Mouse (Mus musculus) liver, embryonic 14.5 days (tissue): Measurements from ENCODE around the gene Pphln1. TPM values are rescaled to one million over a fixed set of nuclear protein-coding genes. Genes with fewer than 3 reads are reported as not detected.
A peak's percentile ranks its signal among the peaks of the same experiment; 100 is the strongest.
"Not testable (repeated sequence)": the region's sequence is repeated elsewhere in the genome, so short reads cannot be mapped to it uniquely, and the experiment has no call there.

Experiments
- ATAC-seq: fragments of 200-750 bp; cut with Nextera tagmentation; 2 replicates; pipeline ENCODE4 v1.8.0; 2017; ENCODE audit warnings: moderate number of reproducible peaks, mild to moderate bottlenecking, moderate library complexity; ENCODE audit not compliant: insufficient read depth
- DNase-seq, 3 experiments: peaks; one replicate each; pipeline ENCODE4 v3.0.0-alpha.2; 2012 to 2013; ENCODE audit warnings: low read depth in 3 of 3, low spot score in 3 of 3
- H3K27ac ChIP-seq: fragments of 300-500 bp; sonication (generic); 2 replicates; pipeline ENCODE4 v1.5.1; 2014; ENCODE audit warnings: moderate library complexity, mild to moderate bottlenecking, control low read depth, inconsistent platforms
- H3K27me3 ChIP-seq: fragments of 300-500 bp; sonication (generic); 2 replicates; pipeline ENCODE4 v1.6.1; 2014; ENCODE audit warnings: mild to moderate bottlenecking, low read length, moderate library complexity; ENCODE audit not compliant: control insufficient read depth, insufficient read depth
- H3K36me3 ChIP-seq: fragments of 300-500 bp; sonication (generic); replicated peaks from 2 replicates; pipeline ENCODE4 v1.6.1; 2014; ENCODE audit warnings: low read depth; ENCODE audit not compliant: control insufficient read depth, insufficient read depth
- H3K4me1 ChIP-seq, 2 experiments: fragments of 200-500 bp in 1 of 2; fragments of 300-500 bp in 1 of 2; sonication (generic) in 1 of 2; replicated peaks; 2 replicates each; pipeline ENCODE4 v1.6.1; 2012 to 2014; ENCODE audit warnings: antibody characterized with exemption in 1 of 2, inconsistent platforms in 1 of 2, low read length in 1 of 2; ENCODE audit not compliant: control insufficient read depth in 2 of 2, insufficient read depth in 2 of 2
- H3K4me2 ChIP-seq: fragments of 300-500 bp; sonication (generic); 2 replicates; pipeline ENCODE4 v1.6.1; 2014; ENCODE audit warnings: low read depth, mild to moderate bottlenecking, control low read depth, moderate library complexity
- H3K4me3 ChIP-seq, 2 experiments: fragments of 200-500 bp in 1 of 2; fragments of 300-500 bp in 1 of 2; sonication (generic) in 1 of 2; 2 replicates each; pipeline ENCODE4 v1.5.1; 2012 to 2014; ENCODE audit warnings: low read depth in 2 of 2, low read length in 2 of 2, mild to moderate bottlenecking in 2 of 2, control low read depth in 1 of 2, inconsistent platforms in 1 of 2, moderate library complexity in 1 of 2; ENCODE audit not compliant: insufficient read depth in 1 of 2
- H3K9ac ChIP-seq: fragments of 300-500 bp; sonication (generic); replicated peaks from 2 replicates; pipeline ENCODE4 v1.6.1; 2014; ENCODE audit warnings: mild to moderate bottlenecking, control low read depth, moderate library complexity
- H3K9me3 ChIP-seq: fragments of 300-500 bp; sonication (generic); 2 replicates; pipeline ENCODE4 v1.6.1; 2016; ENCODE audit warnings: low read length, mixed read lengths; ENCODE audit not compliant: control insufficient read depth
- CTCF ChIP-seq: IDR thresholded peaks from 2 replicates; pipeline ENCODE4 v1.5.1; 2016; ENCODE audit warnings: antibody characterized with exemption, low read depth, control low read depth
- EP300 ChIP-seq: IDR thresholded peaks from 2 replicates; pipeline ENCODE4 v1.6.1; 2016; ENCODE audit warnings: antibody characterized with exemption, low read depth
- WGBS: fragments of 180-500 bp; shearing (Covaris S2); extraction: QIAGEN DNeasy Blood & Tissue Kit; methylation state at CpG from one replicate; pipeline ENCODE4 v1.1.7; 2014; ENCODE audit not compliant: insufficient replicate concordance; 5-methylcytosine and 5-hydroxymethylcytosine counted together
- polyA plus RNA-seq, 2 experiments: library from polyadenylated mRNA; depleted of rRNA in 1 of 2; stranded (reverse) in 1 of 2; unstranded in 1 of 2; fragments of >200 nt; fragmentation: Nextera tagmentation in 1 of 2; extraction: Ambion mirVana in 1 of 2; gene quantifications; 2 replicates each; pipeline versions ENCODE4 v1.2.1 to v1.2.3; 2012 to 2014

The Pphln1 gene
- polyA plus RNA-seq, 2 experiments: 9.6 to 9.7 TPM

DNA sequence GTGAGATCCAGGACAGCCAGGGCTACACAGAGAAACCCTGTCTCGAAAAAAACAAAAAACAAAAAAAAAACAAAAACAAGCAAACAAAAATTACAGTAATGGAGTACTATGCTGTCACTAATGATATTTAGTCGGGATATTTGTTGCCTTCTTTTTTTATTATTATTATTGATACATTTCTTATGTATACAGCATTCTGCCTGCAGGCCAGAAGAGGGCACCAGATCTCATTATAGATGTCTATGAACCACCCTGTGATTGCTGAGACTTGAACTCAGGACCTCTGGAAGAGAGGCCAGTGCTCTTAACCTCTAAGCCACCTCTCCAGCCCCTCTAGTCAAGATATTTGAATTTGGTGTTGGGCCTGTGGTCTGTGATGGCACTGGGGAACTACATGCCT, 26.3 kb upstream of the Pphln1 start:
- Histone ChIP-seq H3K4me1 (peaks cover 15 to 24% of the 10 kb centered on the region in 2 experiments), H3K9ac (no peak overlapping the region), H3K4me2 (no peak overlapping the region), H3K27me3 (no peaks in the 10 kb centered on the region), H3K9me3 (no peaks in the 10 kb centered on the region), H3K36me3 (no peaks in the 10 kb centered on the region), H3K4me3 (no peak overlapping the region), H3K27ac (peak overlapping the region; percentile 0; the same call in 1 of the 2 replicates)
- WGBS: 66% methylated on average over 2 of the region's 2 CpGs
- no peak for TF ChIP-seq EP300
- TF ChIP-seq CTCF: peak; percentile 47
- DNase-seq (no peak), ATAC-seq (peak; percentile 16; the same call in 1 of the 2 replicates)

DNA sequence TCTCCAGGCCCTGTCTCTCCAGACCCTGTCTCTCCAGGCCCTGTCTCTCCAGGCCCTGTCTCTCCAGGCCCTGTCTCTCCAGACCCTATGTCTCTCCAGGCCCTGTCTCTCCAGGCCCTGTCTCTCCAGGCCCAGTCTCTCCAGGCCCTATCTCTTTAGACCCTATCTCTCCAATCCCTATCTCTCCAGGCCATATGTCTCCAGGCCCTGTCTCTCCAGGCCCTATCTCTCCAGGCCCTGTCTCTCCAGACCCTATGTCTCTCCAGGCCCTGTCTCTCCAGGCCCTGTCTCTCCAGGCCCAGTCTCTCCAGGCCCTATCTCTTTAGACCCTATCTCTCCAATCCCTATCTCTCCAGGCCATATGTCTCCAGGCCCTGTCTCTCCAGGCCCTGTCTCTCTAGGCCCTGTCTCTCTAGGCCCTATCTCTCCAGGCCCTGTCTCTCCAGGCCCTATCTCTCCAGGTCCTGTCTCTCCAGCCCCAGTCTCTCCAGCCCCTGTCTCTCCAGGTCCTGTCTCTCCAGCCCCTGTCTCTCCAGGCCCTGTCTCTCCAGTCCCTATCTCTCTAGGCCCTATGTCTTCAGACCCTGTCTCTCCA, 25.5 kb upstream of the Pphln1 start:
- Histone ChIP-seq H3K4me2 (peak overlapping the region; percentile 28), H3K27ac (peak overlapping the region; percentile 82), H3K9ac (peak overlapping the region; percentile 47), H3K4me1 (peaks cover 15 to 24% of the 10 kb centered on the region in 2 experiments)
- DNase-seq: peak; percentile 56 to 70 (median 61)
- peak; percentile 75 for TF ChIP-seq EP300
- peak; percentile 88 for ATAC-seq
- not testable (repeated sequence) for H3K36me3 ChIP-seq, H3K27me3 ChIP-seq, H3K9me3 ChIP-seq, H3K4me3 ChIP-seq

- DNase-seq (no peak), ATAC-seq (no peak)
- no peak overlapping the region for H3K4me2 ChIP-seq
- TF ChIP-seq EP300 (no peak), CTCF (no peak)
- no peaks in the 10 kb centered on the region for H3K9me3 ChIP-seq
- no peaks in the 10 kb centered on the region for H3K27me3 ChIP-seq
- peaks cover 15 to 24% of the 10 kb centered on the region in 2 experiments for H3K4me1 ChIP-seq
- H3K27ac ChIP-seq: no peak overlapping the region
- H3K36me3 ChIP-seq: no peaks in the 10 kb centered on the region
- H3K4me3 ChIP-seq: no peak overlapping the region
- H3K9ac ChIP-seq: no peak overlapping the region
- 69% methylated on average over 5 of the region's 5 CpGs for WGBS
Measured at GRCm38 (mm10) chr15:93375696-93376095, 22.5 kb upstream of the Pphln1 start.

DNA sequence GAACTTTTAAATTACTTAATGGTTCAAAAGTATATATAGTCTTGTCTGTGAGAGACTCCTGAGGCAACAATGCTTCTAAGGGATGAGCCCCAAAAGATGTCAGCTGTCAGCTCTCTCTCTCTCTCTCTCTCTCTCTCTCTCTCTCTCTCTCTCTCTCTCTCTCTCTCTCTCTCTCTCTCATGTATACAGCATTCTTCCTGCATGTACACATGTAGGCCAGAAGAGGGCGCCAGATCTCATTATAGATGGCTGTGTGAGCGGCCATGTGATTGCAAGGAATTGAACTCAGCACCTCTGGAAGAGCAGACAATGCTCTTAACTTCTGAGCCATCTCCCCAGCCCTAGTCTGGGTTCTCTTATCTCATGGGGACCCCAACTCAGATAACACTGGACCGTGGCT, 19.0 kb upstream of the Pphln1 start:
- H3K27me3 ChIP-seq: no peaks in the 10 kb centered on the region
- H3K9me3 ChIP-seq: no peaks in the 10 kb centered on the region
- 50% methylated on average over 3 of the region's 3 CpGs for WGBS
- no peak overlapping the region for H3K4me3 ChIP-seq
- H3K9ac ChIP-seq: no peak overlapping the region
- H3K4me1 ChIP-seq: peaks cover 2 to 5% of the 10 kb centered on the region in 2 experiments
- no peaks in the 10 kb centered on the region for H3K36me3 ChIP-seq
- TF ChIP-seq CTCF (peak; percentile 82), EP300 (no peak)
- H3K27ac ChIP-seq: no peak overlapping the region
- ATAC-seq (peak; percentile 57; the same call in 1 of the 2 replicates), DNase-seq (peak in 1 of 3 experiments; percentile 38)
- no peak overlapping the region for H3K4me2 ChIP-seq

DNA sequence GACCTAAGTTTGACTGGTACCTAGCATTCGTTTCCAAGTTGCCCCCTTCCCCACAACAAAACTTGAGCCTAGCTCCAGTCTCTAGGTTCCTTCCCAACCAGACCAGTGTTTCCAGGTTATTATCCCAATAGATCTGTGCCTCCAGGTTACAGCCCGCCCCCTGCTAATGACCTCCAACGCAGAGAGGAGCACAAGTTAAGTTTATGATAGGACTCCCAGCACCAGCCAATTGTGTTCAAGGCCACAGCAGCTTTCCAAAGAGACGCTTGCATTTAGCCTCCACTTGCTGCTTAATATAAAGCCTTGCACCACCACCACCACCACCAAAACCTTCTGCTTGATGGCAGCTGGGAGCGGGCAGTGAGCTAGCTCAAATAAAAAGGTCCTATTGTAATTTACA, 16.8 kb upstream of the Pphln1 start:
- Histone ChIP-seq H3K4me1 (no peaks in the 10 kb centered on the region), H3K9me3 (no peaks in the 10 kb centered on the region), H3K27me3 (no peaks in the 10 kb centered on the region), H3K36me3 (peaks cover 9% of the 10 kb centered on the region), H3K4me3 (no peak overlapping the region), H3K9ac (no peak overlapping the region), H3K27ac (no peak overlapping the region), H3K4me2 (no peak overlapping the region)
- 63% methylated on average over 5 of the region's 5 CpGs for WGBS
- TF ChIP-seq EP300 (no peak), CTCF (no peak)
- DNase-seq (no peak), ATAC-seq (no peak)
